Mouse (Mus musculus) frontal cortex, postnatal 25 days (tissue): ENCODE results near the gene Urb2.
"Not testable (repeated sequence)": the region's sequence is repeated elsewhere in the genome, so short reads cannot be mapped to it uniquely, and the experiment has no call there.

Experiments used
- DNase-seq, 2 experiments: peaks; one replicate each; pipeline ENCODE4 v3.0.0; 2022; ENCODE audit warnings: low spot score in 2 of 2

Gene Urb2

DNA sequence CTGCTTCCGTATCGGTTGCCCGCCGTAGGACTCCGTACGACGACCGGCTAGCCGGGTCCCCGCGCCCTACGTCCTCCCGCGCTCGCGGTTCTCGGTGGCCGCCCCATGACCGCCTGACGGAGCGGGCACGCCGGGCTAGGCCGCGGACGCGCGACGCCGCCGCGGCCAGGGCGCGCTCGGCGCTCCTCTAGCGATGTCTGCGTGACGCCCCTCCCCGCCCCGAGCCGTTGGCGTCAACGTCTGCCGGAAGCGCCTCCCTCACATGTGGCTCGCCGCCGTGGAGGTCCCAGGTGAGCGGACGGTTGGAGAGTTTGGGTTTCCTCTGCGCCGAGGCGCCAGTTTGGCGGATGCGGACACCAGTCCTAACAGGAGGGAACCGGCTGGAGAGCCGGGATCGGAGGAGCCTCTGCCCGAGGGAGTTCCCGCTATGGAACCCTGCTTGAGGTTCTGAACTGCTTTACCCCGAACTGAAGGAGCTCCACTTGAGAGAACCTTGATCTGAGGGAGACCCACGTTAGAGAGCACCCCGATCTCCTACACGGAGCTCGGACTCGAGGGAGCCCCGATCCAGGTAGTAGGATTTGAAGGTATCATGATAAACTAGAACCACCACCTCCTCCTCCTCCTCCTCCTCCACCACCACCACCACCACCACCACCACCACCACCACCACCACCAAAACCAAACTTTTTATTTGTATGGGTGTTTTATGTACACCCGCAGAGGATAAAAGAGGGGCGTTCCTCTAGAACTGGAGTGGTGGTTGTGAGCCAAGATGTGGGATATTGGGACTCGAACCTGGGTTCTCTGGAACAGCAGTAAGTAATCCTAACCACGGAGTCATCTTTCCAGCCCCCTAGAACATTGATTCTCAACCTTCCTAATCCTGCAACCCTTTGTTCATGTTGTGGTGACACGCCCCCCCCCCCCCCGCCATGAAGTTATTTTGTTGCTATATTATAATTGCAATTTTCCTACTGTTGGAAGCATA is at the start of gene Urb2, which contains the start of gene Taf5l:
Gene Urb2, plus strand, starts transcription at position 272 of the 991 bp plus-strand sequence.
Gene Taf5l, minus strand, starts transcription at position 161 of the 991 bp plus-strand sequence.
- DNase-seq = peak; percentile 82 to 84

DNA sequence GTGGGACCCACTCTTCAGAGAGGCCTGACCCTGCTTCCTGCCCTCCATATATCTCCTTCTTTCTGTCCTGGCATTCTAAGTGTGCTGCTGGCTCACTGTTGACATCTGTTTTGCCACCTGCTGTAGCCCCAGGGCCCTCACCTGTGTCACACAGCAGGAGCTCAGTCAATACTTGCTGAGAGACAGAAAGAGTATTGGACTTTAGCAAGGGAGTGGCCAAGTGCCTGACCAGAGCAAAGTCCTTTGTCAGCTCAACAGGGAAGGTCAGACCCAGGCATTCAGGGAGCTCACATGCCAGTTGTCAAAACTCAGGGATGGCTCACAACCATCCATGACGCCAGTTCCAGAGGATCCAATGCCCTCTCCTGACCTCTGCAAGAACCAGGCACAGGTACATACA is 47.8 kb upstream of the Urb2 start:
- no peak for DNase-seq

DNA sequence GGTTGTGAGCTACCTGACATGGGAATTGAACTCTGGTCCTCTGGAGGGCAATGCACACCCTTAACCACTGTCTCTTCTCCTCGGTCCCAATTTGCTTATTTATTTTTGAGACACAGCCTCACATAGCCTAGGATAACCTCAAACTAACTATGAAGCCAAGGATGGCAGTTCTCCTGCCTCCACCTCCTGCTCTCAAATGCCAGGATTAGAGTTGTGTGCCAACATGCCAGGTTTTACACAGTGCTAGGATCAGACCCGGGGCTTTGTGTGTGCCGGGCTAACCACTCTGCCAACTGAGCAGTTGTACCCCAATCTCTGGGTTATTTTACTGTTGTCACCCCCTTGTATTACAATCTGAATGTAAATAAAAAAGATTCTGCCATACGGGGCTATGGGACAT is 43.8 kb upstream of the Urb2 start:
- DNase-seq = no peak

DNA sequence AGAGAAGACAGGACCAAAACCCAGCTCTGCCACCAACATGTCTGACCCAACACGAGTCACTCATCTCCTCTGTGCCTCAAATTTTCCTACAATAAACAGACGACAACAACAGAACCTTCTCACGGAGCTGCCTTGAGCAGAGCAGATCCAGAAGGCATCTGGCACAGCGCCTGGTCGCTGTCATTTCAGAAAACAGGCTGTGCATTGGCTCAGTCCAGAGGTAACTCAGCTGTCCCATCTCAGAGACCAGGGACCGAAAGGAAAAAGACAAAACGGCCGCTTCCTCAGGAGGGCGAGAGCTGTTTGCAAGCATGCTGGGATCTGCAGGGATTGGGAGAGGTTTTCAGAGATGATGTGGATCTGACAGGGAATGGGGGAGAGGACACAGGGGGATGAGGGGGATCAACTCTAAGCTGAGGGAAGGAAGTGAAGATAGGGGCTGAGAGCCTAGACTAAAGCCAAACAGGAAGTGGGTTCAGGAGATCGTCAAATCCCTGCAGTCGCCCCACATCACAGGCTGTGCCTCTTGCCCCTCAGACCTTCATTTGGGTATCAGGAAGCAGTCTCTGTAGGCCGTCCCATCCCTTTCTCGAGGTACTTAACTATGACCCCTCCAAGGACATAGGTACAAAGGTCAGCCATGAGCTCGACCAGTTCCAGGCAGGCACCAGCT is 43.0 kb upstream of the Urb2 start:
- DNase-seq = no peak

DNA sequence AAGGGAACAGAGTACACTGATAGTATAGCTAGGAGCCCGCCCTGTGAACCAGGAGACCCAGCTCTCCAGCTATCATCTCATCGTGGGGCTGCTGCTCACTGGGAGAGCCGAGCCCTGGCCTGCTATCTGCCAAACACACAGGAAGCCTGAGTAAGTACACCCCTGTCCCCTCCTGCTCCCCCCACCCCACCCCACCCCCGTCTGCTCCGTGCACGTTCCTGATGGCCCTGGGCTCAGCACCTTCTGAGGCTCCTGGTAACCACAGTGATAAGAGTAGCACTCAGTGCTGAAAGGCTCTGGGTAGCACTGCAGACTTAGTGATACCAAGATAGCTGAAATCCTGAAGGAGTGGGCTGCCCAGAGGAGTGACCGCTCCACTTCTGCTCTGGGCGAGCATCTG is 42.4 kb upstream of the Urb2 start:
- DNase-seq = no peak

DNA sequence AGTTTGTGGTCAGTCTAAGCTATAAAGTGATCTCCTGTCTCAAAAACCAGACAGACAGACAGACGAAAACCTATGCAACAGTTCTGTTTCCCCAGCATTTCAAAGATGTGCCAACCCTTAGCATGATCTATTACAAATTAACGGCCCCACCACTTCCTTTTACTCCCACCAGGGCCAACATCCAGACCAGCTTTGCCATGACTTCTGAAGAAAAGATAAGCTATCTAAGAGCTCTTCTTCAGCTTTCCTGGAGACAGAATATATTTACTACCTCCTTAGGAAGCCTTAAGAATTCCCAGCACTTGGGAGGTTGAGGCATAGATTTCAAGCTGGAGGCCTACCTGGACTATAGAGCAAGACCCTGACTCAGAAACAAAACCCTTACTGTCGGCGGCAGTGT is 41.1 kb upstream of the Urb2 start:
- DNase-seq = no peak

DNA sequence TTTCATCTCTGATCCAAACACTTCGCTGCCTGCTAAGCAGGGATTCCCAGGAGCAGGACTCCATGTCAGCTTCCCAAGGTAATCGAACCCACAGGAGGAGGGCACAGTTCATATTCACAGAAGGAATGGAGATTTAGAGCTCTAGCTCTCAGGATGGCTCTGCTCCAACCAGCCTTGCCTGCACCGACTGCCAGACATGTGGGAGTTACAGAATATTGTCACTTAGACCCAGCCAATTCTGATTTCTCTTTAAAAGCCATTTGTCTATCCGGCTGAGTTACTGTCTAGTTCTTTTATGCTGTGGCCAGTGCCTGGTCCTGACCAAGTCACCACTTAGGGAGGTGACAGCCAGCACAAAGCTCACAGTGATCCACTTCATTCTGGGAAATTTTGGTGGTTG is 39.6 kb upstream of the Urb2 start:
- DNase-seq = no peak

DNA sequence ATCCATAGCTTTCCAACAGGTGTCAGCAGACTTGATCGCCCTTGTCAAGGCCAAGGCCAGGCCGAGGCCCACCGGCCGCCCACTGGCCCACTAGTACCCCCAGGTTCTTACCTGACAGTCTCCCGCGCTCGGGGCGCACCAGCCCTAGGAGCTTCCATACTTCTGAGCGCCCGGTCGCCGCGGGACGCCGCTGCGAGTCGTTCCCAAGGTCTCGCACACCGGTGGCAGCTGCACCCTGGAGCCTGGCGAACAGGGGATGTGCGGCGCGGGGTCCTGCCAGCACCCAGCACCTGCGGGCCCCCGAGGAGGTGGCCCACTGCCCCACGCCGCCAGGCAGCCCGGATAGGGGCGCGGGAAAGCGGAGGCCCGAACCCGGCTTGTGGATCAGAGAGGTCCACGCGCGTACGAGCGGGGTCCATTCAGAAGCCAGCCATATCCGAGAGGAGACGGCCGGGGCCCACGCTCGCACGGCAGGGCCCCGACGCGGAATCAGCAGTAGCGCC is 39.0 kb upstream of the Urb2 start:
- peak; percentile 10 to 24 for DNase-seq

DNA sequence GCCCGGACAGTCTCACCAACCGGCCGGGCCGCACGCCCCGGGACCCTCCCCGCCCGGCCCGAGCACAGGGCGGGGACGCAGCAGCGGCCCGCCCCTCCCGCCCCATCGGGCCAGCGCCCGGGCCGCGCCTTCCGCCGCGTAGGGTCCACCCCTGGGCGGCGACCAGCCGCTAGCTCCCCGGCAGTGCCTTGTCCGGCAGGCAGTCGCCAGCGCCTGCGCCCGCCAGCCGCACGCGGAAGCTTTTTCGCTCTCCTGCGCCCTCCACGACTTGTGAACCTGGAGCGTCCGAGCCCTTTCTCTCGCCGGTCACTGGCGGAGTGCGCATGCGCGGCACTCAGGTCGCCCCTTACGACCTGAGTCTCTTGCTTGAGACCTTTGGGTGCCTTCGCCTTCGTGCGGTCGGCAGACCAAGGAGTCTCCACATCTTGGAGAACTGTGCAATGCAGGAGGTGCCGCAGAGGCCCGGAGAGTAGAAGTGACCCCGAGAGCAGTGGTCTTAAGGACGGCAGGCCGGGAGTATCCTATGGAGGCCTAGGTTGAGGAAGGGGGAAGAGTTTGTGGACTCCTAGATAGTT is 38.4 kb upstream of the Urb2 start, which contains the start of gene Abcb10:
Gene Abcb10, minus strand, starts transcription at position 297 of the 575 bp plus-strand sequence.
- peak; percentile 69 to 73 for DNase-seq

DNA sequence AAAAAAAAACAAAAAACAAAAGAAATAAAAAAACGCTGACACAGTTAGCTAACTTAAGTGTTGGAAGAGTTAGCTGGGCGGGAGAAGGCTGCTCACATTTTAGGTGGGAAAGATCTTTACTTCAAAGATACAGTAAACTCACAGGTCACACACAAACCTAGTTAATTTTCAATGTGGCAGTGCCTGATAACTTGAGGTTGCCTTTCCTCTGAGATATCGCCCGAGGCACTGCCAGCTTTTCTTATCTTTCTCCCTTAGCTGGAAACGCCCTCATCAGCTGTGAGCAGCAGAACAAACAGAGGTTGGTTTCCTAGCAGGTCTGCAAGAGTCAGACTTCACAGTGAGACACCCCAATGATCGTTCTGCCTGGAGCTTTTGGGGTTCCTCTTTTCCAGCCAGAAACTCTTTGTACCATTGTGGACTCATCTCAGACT is 32.7 kb upstream of the Urb2 start:
- DNase-seq = no peak

DNA sequence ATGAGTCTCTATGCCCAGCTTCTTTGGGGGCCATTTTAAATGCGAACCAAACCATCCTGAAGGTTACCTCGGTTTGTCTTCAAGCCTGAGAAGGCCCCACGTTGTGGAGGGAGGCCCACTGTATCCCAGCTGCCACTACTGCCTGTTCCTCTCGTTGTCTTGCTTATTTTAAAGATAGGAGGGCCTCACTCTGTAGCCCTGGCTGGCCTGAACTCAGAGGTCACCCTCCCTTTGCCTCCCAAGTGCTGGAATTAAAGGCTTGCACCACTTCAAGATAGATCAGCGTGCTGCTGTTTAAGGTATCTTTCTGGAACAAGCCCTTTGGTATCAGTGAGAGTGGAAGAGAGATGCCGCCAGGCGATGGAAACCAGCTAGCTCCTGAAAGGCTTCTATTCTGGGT is 32.2 kb upstream of the Urb2 start:
- DNase-seq = no peak

DNA sequence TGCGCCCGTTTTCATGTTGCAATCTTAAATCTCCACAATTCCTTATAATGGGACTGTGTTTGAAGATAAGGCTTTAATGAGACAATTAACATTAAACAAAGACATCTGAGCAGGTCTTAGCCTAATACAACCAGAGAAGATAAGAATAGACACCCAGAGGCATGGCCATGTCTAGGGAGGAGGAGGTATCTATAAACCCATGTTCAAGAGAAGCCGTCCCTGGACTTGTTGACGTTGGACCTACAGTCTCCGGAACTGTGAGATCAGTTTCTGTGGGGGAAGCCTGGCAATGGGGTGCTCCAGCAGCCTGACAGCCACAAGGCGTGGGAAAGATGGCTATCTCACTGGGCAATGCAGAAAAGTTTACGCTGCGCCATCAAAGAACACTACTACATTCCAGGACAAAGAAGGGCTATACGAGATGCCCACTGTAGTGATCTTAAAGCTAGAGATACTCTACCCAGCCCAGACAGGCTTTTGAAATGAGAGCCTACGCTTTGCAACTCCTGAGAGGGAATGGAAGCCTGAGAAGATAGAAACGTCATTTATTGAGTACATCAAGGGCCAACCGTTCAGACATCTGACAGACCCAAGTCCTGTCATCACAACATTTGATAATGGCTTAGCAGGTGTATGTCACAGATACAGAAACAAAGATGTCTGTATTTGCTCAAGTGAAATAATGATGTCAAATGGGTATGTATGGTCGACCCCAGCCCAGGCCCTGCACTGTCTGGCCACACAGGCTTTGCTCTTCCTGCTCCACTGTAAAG is 30.8 kb upstream of the Urb2 start:
- DNase-seq = no peak

DNA sequence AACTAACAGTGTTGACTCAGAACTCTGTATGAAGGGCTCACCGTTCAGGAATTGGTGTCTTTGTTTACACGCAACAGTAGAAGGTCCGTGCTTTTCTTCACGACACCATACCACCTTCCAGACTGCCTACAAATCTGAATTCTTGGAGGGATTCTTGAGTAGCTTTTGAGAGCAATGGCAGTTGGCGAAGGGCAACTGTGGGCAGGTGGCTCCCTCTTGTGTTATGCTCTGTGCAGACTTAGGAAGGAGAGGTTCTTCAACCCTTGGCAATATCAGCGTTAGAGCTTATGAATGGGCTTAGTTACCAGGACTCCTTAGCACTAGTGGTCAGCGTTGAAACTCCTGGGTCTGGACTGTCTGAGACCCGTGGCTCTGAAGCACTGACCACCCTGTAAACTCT is 28.7 kb upstream of the Urb2 start:
- no peak for DNase-seq

DNA sequence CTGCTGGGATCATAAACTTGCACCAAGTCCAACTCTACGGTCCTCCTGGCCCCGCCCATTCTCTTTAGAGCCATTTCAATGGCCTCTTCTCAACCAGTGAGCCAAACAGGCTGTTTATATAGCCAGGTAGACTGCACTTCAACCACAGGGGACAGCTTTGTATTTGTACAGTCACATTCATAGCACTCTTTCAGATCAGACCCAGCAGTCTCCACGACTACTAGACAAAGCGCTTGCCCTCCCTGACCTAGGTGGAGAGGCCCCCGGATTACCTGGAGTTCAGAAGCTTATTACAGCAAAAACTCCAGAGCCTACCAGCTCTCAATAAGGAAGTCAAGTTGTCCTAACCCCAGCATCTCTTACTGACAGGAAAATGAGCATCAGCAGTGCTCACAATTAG is 27.7 kb upstream of the Urb2 start:
- DNase-seq = no peak

DNA sequence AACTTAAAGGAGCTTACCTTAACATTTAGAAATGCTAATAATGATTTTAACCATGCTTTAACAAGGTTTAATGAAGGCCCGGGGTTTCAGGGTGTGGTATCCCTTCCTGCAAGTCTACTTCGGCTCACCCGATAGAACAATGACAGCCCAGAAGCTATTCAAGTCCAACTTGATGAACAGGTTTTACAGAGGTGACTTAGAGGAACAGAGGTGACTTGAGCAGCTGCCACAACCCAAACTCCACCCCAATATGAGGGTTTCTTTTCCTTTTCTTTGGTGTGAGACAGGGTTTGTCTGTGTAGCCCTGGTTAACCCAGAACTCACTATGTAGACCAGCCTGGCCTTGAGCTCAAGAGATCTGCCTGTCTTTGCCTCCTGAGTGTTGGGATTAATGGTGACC is 27.3 kb upstream of the Urb2 start:
- DNase-seq = no peak

DNA sequence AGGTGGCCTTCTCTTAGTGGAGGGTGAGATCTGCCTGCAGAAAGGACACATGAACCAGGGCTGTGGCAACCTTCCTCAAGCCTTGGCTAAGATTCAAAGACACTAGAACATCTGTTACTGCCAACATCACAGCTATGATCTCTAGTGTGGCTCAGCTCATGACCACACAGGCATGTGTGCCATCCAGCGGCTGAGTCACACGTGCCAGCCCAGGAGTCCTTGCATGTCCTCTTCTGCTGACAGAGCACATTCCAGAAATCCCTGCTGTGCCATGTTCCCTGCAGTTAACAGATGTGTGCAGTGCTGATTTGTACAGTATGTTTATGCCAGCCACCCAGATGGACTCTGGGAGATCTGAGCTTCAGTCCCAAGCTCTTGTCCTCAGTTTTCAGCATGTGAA is 21.7 kb upstream of the Urb2 start:
- no peak for DNase-seq

DNA sequence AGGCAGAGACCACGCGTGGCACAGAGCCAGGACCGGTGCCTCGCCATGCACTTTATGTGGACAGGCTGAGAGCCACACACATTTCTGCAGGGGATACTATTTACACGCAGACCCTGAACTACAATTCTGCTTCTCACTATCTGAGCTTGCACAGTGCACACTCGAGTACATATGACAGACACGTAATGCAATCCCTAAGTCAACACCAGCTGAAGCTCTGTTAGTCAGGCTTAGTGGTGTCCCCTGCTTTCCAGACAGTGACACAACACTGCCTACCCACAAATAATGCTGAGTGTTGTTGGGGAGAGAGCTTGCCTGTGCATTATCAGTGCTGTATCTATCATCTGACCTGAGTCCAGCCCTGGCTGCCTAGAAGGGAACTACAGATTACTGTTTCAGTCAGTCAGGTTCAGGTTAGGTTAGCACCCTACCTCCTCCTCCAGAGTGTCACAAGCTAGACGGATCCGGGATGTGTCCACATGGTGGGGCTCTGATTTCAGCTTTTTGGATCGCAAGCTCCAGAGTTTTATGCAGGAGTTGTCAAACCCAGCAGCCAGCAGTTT is 18.7 kb upstream of the Urb2 start:
- DNase-seq = no peak

DNA sequence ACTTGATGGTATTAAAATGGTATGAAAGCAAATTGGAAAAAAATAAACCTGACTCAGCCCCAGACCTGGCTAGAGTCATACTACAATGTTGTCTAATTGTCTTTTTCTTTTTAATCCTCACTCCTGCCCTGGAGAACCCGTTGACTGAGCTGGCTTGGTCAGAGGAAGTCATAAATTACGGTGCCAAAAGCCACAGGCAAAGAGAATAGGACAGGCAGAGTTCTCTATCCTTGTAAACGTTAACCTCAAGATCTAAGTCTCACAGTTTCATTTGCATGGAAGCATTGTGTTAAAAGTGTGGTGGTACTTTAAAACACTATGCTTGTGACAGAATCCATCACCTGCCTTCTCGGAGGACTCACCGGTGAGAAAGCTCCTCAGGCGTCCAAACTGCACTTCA is 13.5 kb upstream of the Urb2 start:
- DNase-seq = no peak

DNA sequence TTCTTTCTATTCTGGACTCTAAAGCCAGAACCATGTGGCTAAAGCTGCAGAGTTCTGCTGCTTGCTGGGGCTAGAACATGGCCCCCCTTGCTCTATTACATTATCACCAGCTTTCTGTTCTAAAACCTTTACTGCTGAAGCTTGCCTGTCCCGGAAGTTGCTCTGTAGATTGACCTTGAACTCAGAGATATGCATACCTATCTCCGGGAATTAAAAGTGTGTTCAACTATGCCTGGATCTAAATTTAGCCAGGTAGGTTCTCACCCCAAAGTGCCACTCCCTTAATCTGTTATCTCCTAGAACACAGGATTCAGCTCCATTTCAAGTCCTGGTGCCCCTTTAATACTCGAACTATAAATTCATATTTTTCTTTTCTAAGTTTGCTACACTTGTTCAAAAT is 9.7 kb upstream of the Urb2 start:
- DNase-seq = no peak

DNA sequence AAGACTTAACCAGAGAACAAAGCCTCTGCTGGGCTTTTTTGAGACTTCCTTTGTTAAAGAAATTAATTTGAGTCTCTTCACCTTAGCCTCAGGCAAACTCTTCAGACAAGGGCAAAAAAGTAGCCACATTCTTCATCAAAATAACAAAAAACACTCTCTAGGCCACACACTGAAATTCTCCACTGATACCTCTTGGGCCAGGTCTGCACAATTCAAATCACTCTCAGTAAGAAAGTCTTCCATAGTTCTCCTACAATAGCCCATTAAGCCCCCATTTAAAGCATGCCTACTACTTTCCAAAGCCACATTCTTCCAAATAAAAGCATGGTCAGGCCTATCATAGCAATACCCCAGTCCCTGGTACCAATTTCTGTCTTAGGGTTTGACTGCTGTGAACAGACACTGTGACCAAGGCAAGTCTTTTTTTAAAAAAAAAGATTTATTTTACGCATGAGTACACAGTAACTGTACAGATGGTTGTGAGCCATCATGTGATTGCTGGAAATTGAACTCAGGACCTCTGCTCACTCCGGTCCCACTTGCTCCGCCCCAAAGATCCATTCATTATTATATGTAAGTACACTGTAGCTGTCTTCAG is 9.2 kb upstream of the Urb2 start:
- DNase-seq = no peak

DNA sequence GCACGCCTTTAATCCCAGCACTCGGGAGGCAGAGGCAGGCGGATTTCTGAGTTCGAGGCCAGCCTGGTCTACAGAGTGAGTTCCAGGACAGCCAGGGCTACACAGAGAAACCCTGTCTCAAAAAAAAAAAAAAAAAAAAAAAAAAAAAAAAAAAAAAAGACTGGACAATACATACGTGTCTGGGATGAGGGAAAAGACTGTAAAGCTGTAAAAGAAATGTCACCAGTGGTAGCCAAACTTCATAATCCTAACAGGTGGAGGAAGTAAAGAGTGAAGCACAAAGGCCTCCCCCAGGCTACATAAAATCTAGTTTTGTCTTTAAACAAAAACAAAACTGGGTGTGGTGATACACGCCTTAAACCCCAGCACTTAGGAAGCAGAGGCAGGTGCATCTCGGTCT is 7.0 kb upstream of the Urb2 start:
- DNase-seq = not testable (repeated sequence)
